Mouse (Mus musculus): ENCODE measurements around the gene Nt5c. TPM values are rescaled to one million over a fixed set of nuclear protein-coding genes. Genes with fewer than 3 reads are reported as not detected.

Gene Nt5c
- polyA plus RNA-seq (2017; shearing (Covaris generic)): 100 to 1,000 TPM; 323 to 410 TPM

GRCm38 (mm10) chr11:115491356-115492083, at the start of gene Nt5c:
TSS of gene Nt5c (minus strand) at chr11:115491862.

GRCm38 (mm10) chr11:115536038-115536681, 44.5 kb upstream of the Nt5c start, which contains the start of gene Sumo2:
TSS of gene Sumo2 (minus strand) at chr11:115536276.

DNA sequence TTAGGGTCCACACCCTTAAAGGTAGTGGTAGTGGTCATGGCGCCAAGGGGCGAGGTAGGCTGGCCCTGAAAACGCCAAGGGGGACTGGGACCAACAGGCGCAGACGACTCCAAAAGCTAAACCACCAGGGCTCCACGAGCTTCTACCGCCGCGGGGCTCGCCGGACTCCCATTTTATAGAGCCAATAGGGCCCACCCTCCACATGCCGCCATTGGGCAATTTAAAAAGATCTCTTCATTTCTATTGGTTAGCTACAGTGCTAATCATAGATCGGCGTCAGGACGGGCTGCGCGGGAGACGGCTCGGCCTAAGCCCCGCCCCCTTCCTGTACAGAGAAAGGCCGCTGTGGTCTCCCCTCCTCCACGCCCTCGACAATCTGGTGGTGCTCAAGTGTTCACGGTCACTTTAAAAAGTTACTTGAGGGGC, 22.6 kb upstream of the Nt5c start, which contains the start of gene Jpt1:
Gene Jpt1, minus strand, starts transcription at position 150 of the 426 bp plus-strand sequence.

GRCm38 (mm10) chr11:115475025-115475757, 16.5 kb downstream of the Nt5c start, which contains the start of gene Armc7:
TSS of gene Armc7 (plus strand) at chr11:115475667.

DNA sequence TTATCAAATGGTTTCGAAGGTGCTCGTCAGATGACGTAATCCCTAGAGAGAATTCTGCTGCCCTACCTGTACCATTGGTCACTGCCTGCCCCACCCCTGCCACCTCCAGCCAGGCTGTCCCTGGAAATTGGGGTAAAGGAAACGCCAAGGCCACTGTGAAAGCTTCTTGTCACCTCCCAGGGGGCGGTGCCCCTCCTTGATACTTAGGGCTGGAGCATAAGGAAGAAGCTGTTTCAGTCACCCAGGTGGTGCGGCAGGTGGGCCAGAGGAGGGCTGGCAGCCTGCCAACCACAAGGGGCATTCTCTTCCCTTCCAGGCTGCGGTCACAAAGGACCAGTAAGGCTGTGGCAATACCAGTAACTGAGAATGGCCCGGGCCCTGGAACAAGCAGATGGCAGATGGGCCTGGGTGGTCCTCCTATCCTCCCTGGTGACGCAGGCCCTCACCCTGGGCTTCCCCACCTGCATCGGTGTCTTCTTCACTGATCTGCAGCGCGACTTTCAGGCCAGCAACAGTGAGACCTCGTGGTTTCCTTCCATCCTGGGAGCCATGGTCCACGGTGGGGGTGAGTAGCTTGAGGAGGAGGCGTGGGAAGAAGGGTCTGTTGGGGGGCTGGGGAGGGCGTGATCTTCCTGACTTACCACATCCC, 29.3 kb downstream of the Nt5c start, which contains the start of gene Slc16a5:
Gene Slc16a5, plus strand, starts transcription at position 232 of the 649 bp plus-strand sequence.

Other genes with a start within 250 kb of the Nt5c start
- under 1 TPM in 1 of 2 experiments, not detected in 1; 0.04 TPM for gene Grin2c, start 224.6 kb downstream of the Nt5c start, polyA plus RNA-seq (2017; shearing (Covaris generic))
- gene Fdxr, start 214.8 kb downstream of the Nt5c start, polyA plus RNA-seq (2017; shearing (Covaris generic)): 10 to 100 TPM; 25.0 to 35.0 TPM
- gene Fads6, start 194.2 kb downstream of the Nt5c start, polyA plus RNA-seq (2017; shearing (Covaris generic)): 1 to 10 TPM in 1 of 2 experiments, under 1 TPM in 1; 0.87 to 1.1 TPM
- not detected for gene Otop2, start 184.7 kb downstream of the Nt5c start, polyA plus RNA-seq (2017; shearing (Covaris generic))
- not detected for gene Ush1g, start 169.8 kb downstream of the Nt5c start, polyA plus RNA-seq (2017; shearing (Covaris generic))
- gene Otop3, start 157.1 kb downstream of the Nt5c start, polyA plus RNA-seq (2017; shearing (Covaris generic)): under 1 TPM in 1 of 2 experiments, not detected in 1; 0.89 TPM
- gene Hid1, start 124.1 kb downstream of the Nt5c start, polyA plus RNA-seq (2017; shearing (Covaris generic)): 1 to 10 TPM; 6.2 to 9.8 TPM
- under 1 TPM in 1 of 2 experiments, not detected in 1; 0.24 TPM for gene Cdr2l, start 109.9 kb downstream of the Nt5c start, polyA plus RNA-seq (2017; shearing (Covaris generic))
- gene Mrpl58, start 88.1 kb downstream of the Nt5c start, polyA plus RNA-seq (2017; shearing (Covaris generic)): 100 to 1,000 TPM; 140 TPM
- gene Atp5h, start 71.9 kb downstream of the Nt5c start, polyA plus RNA-seq (2017; shearing (Covaris generic)): 100 to 1,000 TPM; 599 to 724 TPM
- gene Kctd2, start 71.7 kb downstream of the Nt5c start, polyA plus RNA-seq (2017; shearing (Covaris generic)): 10 to 100 TPM; 53.6 to 95.0 TPM
- under 1 TPM in 1 of 2 experiments, not detected in 1; 0.15 TPM for gene Trim80, start 51.3 kb downstream of the Nt5c start, polyA plus RNA-seq (2017; shearing (Covaris generic))
- 10 to 100 TPM in 1 of 2 experiments, 1 to 10 TPM in 1; 5.5 to 33.6 TPM for gene Slc16a5, start 29.4 kb downstream of the Nt5c start, polyA plus RNA-seq (2017; shearing (Covaris generic))
- 100 to 1,000 TPM in 1 of 2 experiments, 10 to 100 TPM in 1; 98.8 to 112 TPM for gene Armc7, start 16.2 kb downstream of the Nt5c start, polyA plus RNA-seq (2017; shearing (Covaris generic))
- gene Jpt1, start 22.5 kb upstream of the Nt5c start, polyA plus RNA-seq (2017; shearing (Covaris generic)): 100 to 1,000 TPM; 464 to 578 TPM
- gene Sumo2, start 44.4 kb upstream of the Nt5c start, polyA plus RNA-seq (2017; shearing (Covaris generic)): 100 to 1,000 TPM; 672 to 692 TPM
- 100 to 1,000 TPM in 1 of 2 experiments, 10 to 100 TPM in 1; 76.0 to 110 TPM for gene Nup85, start 72.6 kb upstream of the Nt5c start, polyA plus RNA-seq (2017; shearing (Covaris generic))
- gene Mrps7, start 112.1 kb upstream of the Nt5c start, polyA plus RNA-seq (2017; shearing (Covaris generic)): 10 to 100 TPM; 59.7 to 74.7 TPM
- 10 to 100 TPM; 52.9 to 57.6 TPM for gene Gga3, start 112.2 kb upstream of the Nt5c start, polyA plus RNA-seq (2017; shearing (Covaris generic))
- gene Mif4gd, start 121.1 kb upstream of the Nt5c start, polyA plus RNA-seq (2017; shearing (Covaris generic)): 100 to 1,000 TPM; 163 to 252 TPM
- gene Slc25a19, start 136.4 kb upstream of the Nt5c start, polyA plus RNA-seq (2017; shearing (Covaris generic)): 10 to 100 TPM; 54.4 to 75.9 TPM
- gene Grb2, start 216.7 kb upstream of the Nt5c start, polyA plus RNA-seq (2017; shearing (Covaris generic)): 100 to 1,000 TPM; 209 to 232 TPM